Mouse (Mus musculus): ENCODE data around the gene Limch1.

DNA sequence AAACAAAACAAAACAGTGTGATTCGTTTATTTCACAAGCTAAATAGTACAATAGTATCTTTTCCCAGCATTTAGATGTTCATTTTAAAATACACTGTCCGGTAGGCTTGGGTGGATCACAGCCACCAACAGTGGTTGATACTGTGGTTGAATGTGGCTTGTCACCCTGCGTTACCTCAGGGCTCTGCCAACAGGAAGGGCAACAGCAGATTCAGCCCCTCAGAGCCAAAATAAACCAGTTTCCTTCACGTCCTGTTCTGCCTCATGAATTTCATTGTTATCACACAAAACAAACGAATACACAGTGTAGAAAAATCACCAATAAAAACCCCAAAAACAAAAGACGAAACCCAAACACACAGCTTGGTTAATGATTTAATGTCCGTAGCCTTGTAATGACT is 102.5 kb downstream of the Limch1 start:
- TF ChIP-seq BHLHE40 (IDR thresholded peaks at IDR 0.05; ENCODE audit: low read depth, low read length) = no peak
- no peak for TF ChIP-seq POLR2A (IDR thresholded peaks at IDR 0.05; ENCODE audit: low read depth, low read length)
- TF ChIP-seq CHD1 (IDR thresholded peaks at IDR 0.05; ENCODE audit: low read depth, low read length) = no peak
- TF ChIP-seq NELFE (IDR thresholded peaks at IDR 0.05; ENCODE audit: low read depth, low read length) = no peak
- TF ChIP-seq ZC3H11A (IDR thresholded peaks at IDR 0.05; ENCODE audit: low read depth, low read length) = no peak
- TF ChIP-seq UBTF (IDR thresholded peaks at IDR 0.05; ENCODE audit: low read depth, low read length) = no peak
- no peak for TF ChIP-seq MAX (IDR thresholded peaks at IDR 0.05; ENCODE audit: low read length)
- no peak for TF ChIP-seq CTCF (conservative IDR thresholded peaks at IDR 0.05 in 1 of 2, IDR thresholded peaks at IDR 0.05 in 1 of 2; ENCODE audit: low read depth in 2 of 2, low read length in 2 of 2)
- TF ChIP-seq ZMIZ1 (IDR thresholded peaks at IDR 0.05; ENCODE audit: low read depth, low read length) = no peak
- TF ChIP-seq EP300 (IDR thresholded peaks at IDR 0.05; ENCODE audit: low read length) = no peak
- no peak for TF ChIP-seq RCOR1 (conservative IDR thresholded peaks at IDR 0.05; ENCODE audit: low read depth, low read length)
